Mouse (Mus musculus): ENCODE measurements around the gene Xaf1. TPM values are rescaled to one million over a fixed set of nuclear protein-coding genes. Genes with fewer than 3 reads are reported as not detected.

Gene Xaf1
- polyA plus RNA-seq, 1 experiment, result 35.2 TPM

DNA sequence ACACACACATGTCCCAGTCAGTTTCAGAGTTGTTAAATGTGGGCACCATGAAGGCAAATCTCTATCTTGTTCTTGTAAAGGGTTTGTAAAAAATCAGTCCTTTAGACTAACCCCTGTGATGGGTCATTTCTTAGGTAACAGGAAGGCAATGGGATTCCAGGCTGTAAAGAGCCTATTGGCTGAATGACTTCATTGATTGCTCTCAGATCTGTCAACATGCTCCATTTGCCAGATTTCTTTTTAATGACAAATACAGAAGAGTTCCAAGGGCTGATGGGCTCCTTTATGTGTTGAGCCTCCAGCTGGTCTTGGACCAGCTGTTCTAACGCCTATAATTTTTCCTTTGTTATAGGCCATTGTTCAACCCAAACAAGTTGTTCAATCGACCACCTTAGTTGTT lies 8.3 kb upstream of the Xaf1 start:
- WGBS, result 80% methylated on average over 2 of the region's 2 CpGs
- TF ChIP-seq CTCF (IDR thresholded peaks at IDR 0.05; ENCODE audit: control insufficient read depth, insufficient read depth, low read length), result no peak
- no peak for TF ChIP-seq POLR2A (IDR thresholded peaks at IDR 0.05; ENCODE audit: borderline replicate concordance, control insufficient read depth, low read depth, low read length)
- H3K4me3 ChIP-seq (replicated peaks; ENCODE audit: control insufficient read depth, low read depth, low read length), result no peak overlapping the region

DNA sequence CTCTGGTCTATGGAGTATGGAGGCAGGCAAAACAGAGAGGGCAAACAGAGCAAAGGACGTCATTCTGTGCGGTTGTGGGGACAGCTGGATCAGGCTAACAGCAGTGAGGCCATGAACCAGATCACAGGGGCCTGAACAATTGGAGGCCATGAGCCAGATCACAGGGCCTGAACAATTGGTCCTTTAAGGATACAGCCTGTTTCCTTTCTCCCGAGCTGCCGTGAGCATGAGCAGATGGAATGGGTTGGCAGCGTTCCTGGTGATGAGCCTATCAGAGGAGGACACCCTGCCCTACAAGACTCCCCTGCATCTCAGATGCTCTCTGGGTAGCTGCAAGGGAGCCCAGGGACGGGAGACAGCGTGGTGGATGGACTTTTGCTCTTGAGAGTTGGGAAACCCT lies 801 bp downstream of the Xaf1 start:
- no peak overlapping the region for H3K27ac ChIP-seq (ENCODE audit: control insufficient read depth, insufficient read depth, low read depth, low read length, poor library complexity)
- TF ChIP-seq CTCF (IDR thresholded peaks at IDR 0.05; ENCODE audit: control insufficient read depth, insufficient read depth, low read length) (no peak), POLR2A (IDR thresholded peaks at IDR 0.05; ENCODE audit: borderline replicate concordance, control insufficient read depth, low read depth, low read length) (no peak)
- peak overlapping the region; percentile 79 for H3K4me3 ChIP-seq (replicated peaks; ENCODE audit: control insufficient read depth, low read depth, low read length)
- 50% methylated on average over 7 of the region's 7 CpGs for WGBS
- H3K4me1 ChIP-seq (ENCODE audit: control insufficient read depth, insufficient read depth, low read length), result no peaks in the 10 kb centered on the region; the same call in 1 of the 2 replicates

More for the DNA sequence above, 8.3 kb upstream of the Xaf1 start:
- Histone ChIP-seq H3K27ac (ENCODE audit: control insufficient read depth, insufficient read depth, low read depth, low read length, poor library complexity) (no peak overlapping the region), H3K4me1 (ENCODE audit: control insufficient read depth, insufficient read depth, low read length) (no peaks in the 10 kb centered on the region)

DNA sequence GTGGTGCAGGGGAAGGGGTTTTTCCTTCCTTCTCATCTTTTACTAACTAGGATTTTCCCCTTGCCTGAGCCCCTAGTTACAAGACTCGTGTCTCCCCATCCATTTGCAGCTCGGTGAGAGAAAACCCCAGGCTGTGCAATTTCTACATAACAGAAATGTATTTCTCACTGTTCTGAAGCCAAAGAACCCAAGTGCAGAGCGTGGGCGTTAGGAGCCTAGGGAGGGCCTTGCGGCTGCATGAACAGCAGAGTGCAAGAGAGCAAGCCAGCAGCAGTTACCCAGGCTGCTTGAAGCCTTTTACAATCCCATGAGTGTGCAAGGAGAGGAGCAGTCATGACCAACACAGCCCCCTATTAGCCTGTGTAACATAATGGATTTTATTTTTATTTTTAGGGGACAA lies 6.0 kb downstream of the Xaf1 start:
- TF ChIP-seq POLR2A (IDR thresholded peaks at IDR 0.05; ENCODE audit: borderline replicate concordance, control insufficient read depth, low read depth, low read length) (no peak), CTCF (IDR thresholded peaks at IDR 0.05; ENCODE audit: control insufficient read depth, insufficient read depth, low read length) (no peak)
- WGBS, result 89% methylated on average over 5 of the region's 5 CpGs
- H3K4me1 ChIP-seq (ENCODE audit: control insufficient read depth, insufficient read depth, low read length), result no peaks in the 10 kb centered on the region
- no peak overlapping the region for H3K4me3 ChIP-seq (replicated peaks; ENCODE audit: control insufficient read depth, low read depth, low read length)
- H3K27ac ChIP-seq (ENCODE audit: control insufficient read depth, insufficient read depth, low read depth, low read length, poor library complexity), result no peak overlapping the region

DNA sequence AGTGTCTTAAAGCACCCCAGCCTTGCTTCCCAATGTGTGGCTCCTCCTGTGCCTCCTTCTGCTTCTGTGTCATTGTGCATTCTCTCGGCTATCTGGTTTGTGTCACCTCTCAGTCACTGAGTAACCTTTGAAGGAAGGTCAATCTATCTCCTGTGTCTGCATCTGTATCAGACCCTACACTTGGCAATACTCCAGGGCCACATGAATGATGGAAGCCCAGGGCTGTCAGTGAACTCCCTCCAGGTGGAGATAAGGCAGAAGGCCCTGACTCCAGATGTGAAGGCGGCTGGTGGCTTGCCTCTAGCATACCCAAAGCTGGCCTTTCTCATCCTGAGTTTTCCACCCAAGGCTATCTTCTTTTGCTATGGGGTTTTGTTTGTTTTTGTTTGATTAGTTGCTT lies 7.6 kb downstream of the Xaf1 start:
- TF ChIP-seq POLR2A (IDR thresholded peaks at IDR 0.05; ENCODE audit: borderline replicate concordance, control insufficient read depth, low read depth, low read length), result no peak
- no peak for TF ChIP-seq CTCF (IDR thresholded peaks at IDR 0.05; ENCODE audit: control insufficient read depth, insufficient read depth, low read length)
- 71% methylated on average over 2 of the region's 2 CpGs for WGBS
- Histone ChIP-seq H3K27ac (ENCODE audit: control insufficient read depth, insufficient read depth, low read depth, low read length, poor library complexity) (no peak overlapping the region), H3K4me1 (ENCODE audit: control insufficient read depth, insufficient read depth, low read length) (no peaks in the 10 kb centered on the region), H3K4me3 (replicated peaks; ENCODE audit: control insufficient read depth, low read depth, low read length) (no peak overlapping the region)

- 56% methylated on average over 4 of the region's 4 CpGs for WGBS
- H3K27ac ChIP-seq (ENCODE audit: control insufficient read depth, insufficient read depth, low read depth, low read length, poor library complexity), result no peak overlapping the region
Observed at GRCm38 (mm10) chr11:72310491-72310890, 9.1 kb downstream of the Xaf1 start.

GRCm38 (mm10) chr11:72311355-72312001 lies 10.0 kb downstream of the Xaf1 start:
- Histone ChIP-seq H3K27ac (ENCODE audit: control insufficient read depth, insufficient read depth, low read depth, low read length, poor library complexity) (no peak overlapping the region; the same call in none of the 2 replicates), H3K4me1 (ENCODE audit: control insufficient read depth, insufficient read depth, low read length) (no peaks in the 10 kb centered on the region), H3K4me3 (replicated peaks; ENCODE audit: control insufficient read depth, low read depth, low read length) (no peak overlapping the region)
- TF ChIP-seq POLR2A (IDR thresholded peaks at IDR 0.05; ENCODE audit: borderline replicate concordance, control insufficient read depth, low read depth, low read length) (no peak), CTCF (IDR thresholded peaks at IDR 0.05; ENCODE audit: control insufficient read depth, insufficient read depth, low read length) (no peak)
- WGBS, result 82% methylated on average over 10 of the region's 10 CpGs

More at GRCm38 (mm10) chr11:72310491-72310890, 9.1 kb downstream of the Xaf1 start:
- H3K4me3 ChIP-seq (replicated peaks; ENCODE audit: control insufficient read depth, low read depth, low read length), result no peak overlapping the region
- TF ChIP-seq CTCF (IDR thresholded peaks at IDR 0.05; ENCODE audit: control insufficient read depth, insufficient read depth, low read length), result no peak
- H3K4me1 ChIP-seq (ENCODE audit: control insufficient read depth, insufficient read depth, low read length), result no peaks in the 10 kb centered on the region

- WGBS, result 11% methylated on average over 42 of the region's 42 CpGs
Observed at GRCm38 (mm10) chr11:72314151-72314895, 12.9 kb downstream of the Xaf1 start, which contains the start of gene Fbxo39. Gene Fbxo39 (plus strand): TSS chr11:72314444.

GRCm38 (mm10) chr11:72318026-72318425 lies 16.6 kb downstream of the Xaf1 start:
- Histone ChIP-seq H3K4me1 (ENCODE audit: control insufficient read depth, insufficient read depth, low read length) (no peaks in the 10 kb centered on the region), H3K4me3 (replicated peaks; ENCODE audit: control insufficient read depth, low read depth, low read length) (no peak overlapping the region), H3K27ac (ENCODE audit: control insufficient read depth, insufficient read depth, low read depth, low read length, poor library complexity) (no peak overlapping the region)
- TF ChIP-seq CTCF (IDR thresholded peaks at IDR 0.05; ENCODE audit: control insufficient read depth, insufficient read depth, low read length), result no peak
- no peak for TF ChIP-seq POLR2A (IDR thresholded peaks at IDR 0.05; ENCODE audit: borderline replicate concordance, control insufficient read depth, low read depth, low read length)
- WGBS, result 74% methylated on average over 5 of the region's 5 CpGs

More at GRCm38 (mm10) chr11:72314151-72314895, 12.9 kb downstream of the Xaf1 start, which contains the start of gene Fbxo39:
- Histone ChIP-seq H3K27ac (ENCODE audit: control insufficient read depth, insufficient read depth, low read depth, low read length, poor library complexity) (no peak within 1 kb of the TSS; the same call in 1 of the 2 replicates), H3K4me3 (replicated peaks; ENCODE audit: control insufficient read depth, low read depth, low read length) (no peak within 1 kb of the TSS), H3K4me1 (ENCODE audit: control insufficient read depth, insufficient read depth, low read length) (no peaks in the 10 kb centered on the region)
- TF ChIP-seq CTCF (IDR thresholded peaks at IDR 0.05; ENCODE audit: control insufficient read depth, insufficient read depth, low read length) (no peak), POLR2A (IDR thresholded peaks at IDR 0.05; ENCODE audit: borderline replicate concordance, control insufficient read depth, low read depth, low read length) (no peak)

All from bone marrow, adult 2 months (tissue).